Mouse (Mus musculus) hindbrain, embryonic 10.5 days (tissue): ENCODE data around the gene Trim26. TPM values are rescaled to one million over a fixed set of nuclear protein-coding genes. Genes with fewer than 3 reads are reported as not detected.
A peak's percentile ranks its signal among the peaks of the same experiment; 100 is the strongest.
"Not testable (repeated sequence)": the region's sequence is repeated elsewhere in the genome, so short reads cannot be mapped to it uniquely, and the experiment has no call there.

Experiments used
- DNase-seq: peaks from one replicate; pipeline ENCODE4 v3.0.0-alpha.2; 2017; ENCODE audit warnings: low spot score
- H3K27ac ChIP-seq: fragments of 300-500 bp; sonication (generic); 2 replicates; pipeline ENCODE4 v1.5.1; 2016; ENCODE audit warnings: mild to moderate bottlenecking, moderate library complexity
- H3K27me3 ChIP-seq: fragments of 300-500 bp; sonication (generic); 2 replicates; pipeline ENCODE4 v1.6.1; 2016; ENCODE audit warnings: mild to moderate bottlenecking; ENCODE audit not compliant: poor library complexity, insufficient read depth, severe bottlenecking
- H3K36me3 ChIP-seq: fragments of 300-500 bp; sonication (generic); 2 replicates; pipeline ENCODE4 v1.6.1; 2016; ENCODE audit warnings: mild to moderate bottlenecking, moderate library complexity
- H3K4me1 ChIP-seq: fragments of 300-500 bp; sonication (generic); replicated peaks from 2 replicates; pipeline ENCODE4 v1.6.1; 2016; ENCODE audit warnings: mild to moderate bottlenecking
- H3K4me3 ChIP-seq: fragments of 300-500 bp; sonication (generic); 2 replicates; pipeline ENCODE4 v1.5.1; 2016; ENCODE audit warnings: mild to moderate bottlenecking, moderate library complexity
- H3K9me3 ChIP-seq: fragments of 300-500 bp; sonication (generic); 2 replicates; pipeline ENCODE4 v1.6.1; 2016; ENCODE audit warnings: mild to moderate bottlenecking, moderate library complexity
- WGBS: fragments of 180-500 bp; shearing (Covaris S2); methylation state at CpG from one replicate; pipeline ENCODE4 v1.1.7; 2016; 5-methylcytosine and 5-hydroxymethylcytosine counted together
- polyA plus RNA-seq: library from polyadenylated mRNA; unstranded; fragments of >200 nt; fragmentation: Nextera tagmentation; extraction: Ambion mirVana; gene quantifications from 2 replicates; pipeline ENCODE4 v1.2.1, GENCODE M21; 2016

The Trim26 gene
- 47.2 and 48.2 TPM in 2 replicates for polyA plus RNA-seq

GRCm38 (mm10) chr17:36836874-36837647 lies at the start of gene Trim26:
TSS of gene Trim26 (plus strand) at chr17:36837134.
- H3K27ac ChIP-seq: peak within 1 kb of the TSS; percentile 95
- peak within 1 kb of the TSS; percentile 77 for H3K4me3 ChIP-seq
- H3K27me3 ChIP-seq: no peaks in the 10 kb centered on the region
- H3K4me1 ChIP-seq: peaks cover 15% of the 10 kb centered on the region
- under 1% methylated on average over 58 of the region's 58 CpGs for WGBS
- DNase-seq: peak; percentile 96
- peaks cover 5% of the 10 kb centered on the region; the same call in 1 of the 2 replicates for H3K36me3 ChIP-seq
- H3K9me3 ChIP-seq: no peaks in the 10 kb centered on the region

GRCm38 (mm10) chr17:36788351-36788750 lies 48.6 kb upstream of the Trim26 start:
- no peak for DNase-seq
- Histone ChIP-seq H3K4me1 (no peaks in the 10 kb centered on the region), H3K36me3 (no peaks in the 10 kb centered on the region), H3K4me3 (no peak overlapping the region), H3K27me3 (no peaks in the 10 kb centered on the region), H3K27ac (no peak overlapping the region), H3K9me3 (no peaks in the 10 kb centered on the region)
- WGBS: 86% methylated on average over 2 of the region's 2 CpGs

GRCm38 (mm10) chr17:36788801-36789200 lies 48.1 kb upstream of the Trim26 start:
- H3K27ac ChIP-seq, H3K4me1 ChIP-seq, H3K9me3 ChIP-seq, H3K36me3 ChIP-seq, H3K4me3 ChIP-seq, H3K27me3 ChIP-seq: not testable (repeated sequence)
- peak; percentile 47 for DNase-seq

- Histone ChIP-seq H3K4me1 (no peaks in the 10 kb centered on the region), H3K27ac (no peak overlapping the region)
Measured at GRCm38 (mm10) chr17:36799493-36799892, 37.4 kb upstream of the Trim26 start.

GRCm38 (mm10) chr17:36799921-36800462 lies 36.9 kb upstream of the Trim26 start:
- WGBS: 75% methylated on average over 4 of the region's 4 CpGs
- DNase-seq, H3K27me3 ChIP-seq, H3K9me3 ChIP-seq, H3K27ac ChIP-seq, H3K36me3 ChIP-seq, H3K4me1 ChIP-seq, H3K4me3 ChIP-seq: not testable (repeated sequence)

More at GRCm38 (mm10) chr17:36799493-36799892, 37.4 kb upstream of the Trim26 start:
- no peaks in the 10 kb centered on the region for H3K27me3 ChIP-seq
- no peak overlapping the region for H3K4me3 ChIP-seq
- 93% methylated on average over 10 of the region's 10 CpGs for WGBS
- no peaks in the 10 kb centered on the region for H3K9me3 ChIP-seq
- DNase-seq: no peak
- H3K36me3 ChIP-seq: no peaks in the 10 kb centered on the region

GRCm38 (mm10) chr17:36811871-36812270 lies 25.1 kb upstream of the Trim26 start, which contains the start of gene H2-M10.6:
TSS of gene H2-M10.6 (plus strand) at chr17:36812171.
- no peak for DNase-seq
- Histone ChIP-seq H3K9me3 (no peaks in the 10 kb centered on the region), H3K4me3 (no peak within 1 kb of the TSS), H3K27me3 (no peaks in the 10 kb centered on the region), H3K36me3 (no peaks in the 10 kb centered on the region), H3K4me1 (no peaks in the 10 kb centered on the region), H3K27ac (no peak within 1 kb of the TSS)

- peak; percentile 53 for DNase-seq
- H3K9me3 ChIP-seq: no peaks in the 10 kb centered on the region
- H3K27ac ChIP-seq: no peak overlapping the region
- no peaks in the 10 kb centered on the region for H3K36me3 ChIP-seq
- no peak overlapping the region for H3K4me3 ChIP-seq
- H3K4me1 ChIP-seq: no peaks in the 10 kb centered on the region
- H3K27me3 ChIP-seq: no peaks in the 10 kb centered on the region
Measured at GRCm38 (mm10) chr17:36824005-36824404, 12.9 kb upstream of the Trim26 start.

GRCm38 (mm10) chr17:36825525-36825924 lies 11.4 kb upstream of the Trim26 start:
- Histone ChIP-seq H3K27ac (no peak overlapping the region), H3K27me3 (no peaks in the 10 kb centered on the region), H3K4me3 (no peak overlapping the region), H3K4me1 (no peaks in the 10 kb centered on the region), H3K9me3 (no peaks in the 10 kb centered on the region), H3K36me3 (no peaks in the 10 kb centered on the region)
- 25% methylated on average over 4 of the region's 4 CpGs for WGBS
- DNase-seq: no peak

- H3K4me3 ChIP-seq, H3K27me3 ChIP-seq, H3K9me3 ChIP-seq, H3K27ac ChIP-seq, H3K36me3 ChIP-seq, H3K4me1 ChIP-seq: not testable (repeated sequence)
- 14% methylated on average over 5 of the region's 5 CpGs for WGBS
- DNase-seq: peak; percentile 46
Measured at GRCm38 (mm10) chr17:36826002-36826401, 10.9 kb upstream of the Trim26 start.

- no peaks in the 10 kb centered on the region for H3K36me3 ChIP-seq
- 85% methylated on average over 2 of the region's 2 CpGs for WGBS
- H3K27me3 ChIP-seq: no peaks in the 10 kb centered on the region
- H3K4me3 ChIP-seq: no peak overlapping the region
- H3K4me1 ChIP-seq: no peaks in the 10 kb centered on the region
- no peak overlapping the region for H3K27ac ChIP-seq
- no peaks in the 10 kb centered on the region for H3K9me3 ChIP-seq
- no peak for DNase-seq
Measured at GRCm38 (mm10) chr17:36828488-36828887, 8.4 kb upstream of the Trim26 start.

- H3K27ac ChIP-seq: no peak overlapping the region
- no peak for DNase-seq
Measured at GRCm38 (mm10) chr17:36830470-36830869, 6.5 kb upstream of the Trim26 start.

GRCm38 (mm10) chr17:36832694-36833093 lies 4.2 kb upstream of the Trim26 start:
- Histone ChIP-seq H3K36me3 (no peaks in the 10 kb centered on the region), H3K4me1 (peaks cover 10% of the 10 kb centered on the region), H3K27ac (no peak overlapping the region), H3K27me3 (no peaks in the 10 kb centered on the region), H3K4me3 (no peak overlapping the region), H3K9me3 (no peaks in the 10 kb centered on the region)
- whole genome bisulfite sequencing: 57% methylated on average over 4 of the region's 4 CpGs
- DNase-seq: no peak

More at GRCm38 (mm10) chr17:36830470-36830869, 6.5 kb upstream of the Trim26 start:
- Histone ChIP-seq H3K27me3 (no peaks in the 10 kb centered on the region), H3K36me3 (no peaks in the 10 kb centered on the region), H3K9me3 (no peaks in the 10 kb centered on the region), H3K4me1 (no peaks in the 10 kb centered on the region), H3K4me3 (no peak overlapping the region)
- 83% methylated on average over 3 of the region's 3 CpGs for WGBS

GRCm38 (mm10) chr17:36835591-36836426 lies 1.1 kb upstream of the Trim26 start:
- WGBS: 31% methylated on average over 12 of the region's 12 CpGs
- H3K9me3 ChIP-seq: no peaks in the 10 kb centered on the region
- H3K4me1 ChIP-seq: peaks cover 15% of the 10 kb centered on the region
- H3K27ac ChIP-seq: peak overlapping the region; percentile 95; the same call in 1 of the 2 replicates
- H3K36me3 ChIP-seq: peaks cover 5% of the 10 kb centered on the region; the same call in 1 of the 2 replicates
- H3K27me3 ChIP-seq: no peaks in the 10 kb centered on the region
- peak overlapping the region; percentile 77 for H3K4me3 ChIP-seq
- peak; percentile 51 for DNase-seq
